Mouse (Mus musculus) MEL (cell line): ENCODE results near the gene Galnt17.

Source experiments
- BHLHE40 ChIP-seq: IDR thresholded peaks from 2 replicates; pipeline ENCODE4 v1.6.1; 2012; ENCODE audit warnings: low read depth, mild to moderate bottlenecking, inconsistent platforms, low read length, improper control_type of control experiment, borderline replicate concordance
- CHD2 ChIP-seq: IDR thresholded peaks from 2 replicates; pipeline ENCODE4 v1.6.1; 2011; ENCODE audit warnings: low read length, improper control_type of control experiment
- CTCF ChIP-seq, 3 experiments: IDR thresholded peaks in 2 of 3; conservative IDR thresholded peaks in 1 of 3; 2 replicates each; pipeline ENCODE4 v1.5.1; 2011 to 2012; ENCODE audit warnings: low read length in 3 of 3, low read depth in 2 of 3, mild to moderate bottlenecking in 2 of 3, improper control_type of control experiment in 1 of 3, inconsistent platforms in 1 of 3, mixed read lengths in 1 of 3, moderate library complexity in 1 of 3; ENCODE audit not compliant: control insufficient read depth in 1 of 3, insufficient read depth in 1 of 3, poor library complexity in 1 of 3, severe bottlenecking in 1 of 3
- E2F4 ChIP-seq: IDR thresholded peaks from 2 replicates; pipeline ENCODE4 v1.6.1; 2011; ENCODE audit warnings: low read depth, low read length, improper control_type of control experiment, borderline replicate concordance
- GATA1 ChIP-seq: IDR thresholded peaks from 2 replicates; pipeline ENCODE4 v1.6.1; 2011; ENCODE audit warnings: low read depth, low read length, improper control_type of control experiment
- JUND ChIP-seq: IDR thresholded peaks from 2 replicates; pipeline ENCODE4 v1.6.1; 2011; ENCODE audit warnings: low read depth, mild to moderate bottlenecking, improper control_type of control experiment, low read length
- POLR2AphosphoS2 ChIP-seq: IDR thresholded peaks from 2 replicates; pipeline ENCODE4 v1.6.1; 2011; ENCODE audit warnings: low read length, improper control_type of control experiment
- ZC3H11A ChIP-seq: IDR thresholded peaks from 2 replicates; pipeline ENCODE4 v1.6.1; 2012; ENCODE audit warnings: low read depth, mild to moderate bottlenecking, inconsistent platforms, low read length, improper control_type of control experiment

DNA sequence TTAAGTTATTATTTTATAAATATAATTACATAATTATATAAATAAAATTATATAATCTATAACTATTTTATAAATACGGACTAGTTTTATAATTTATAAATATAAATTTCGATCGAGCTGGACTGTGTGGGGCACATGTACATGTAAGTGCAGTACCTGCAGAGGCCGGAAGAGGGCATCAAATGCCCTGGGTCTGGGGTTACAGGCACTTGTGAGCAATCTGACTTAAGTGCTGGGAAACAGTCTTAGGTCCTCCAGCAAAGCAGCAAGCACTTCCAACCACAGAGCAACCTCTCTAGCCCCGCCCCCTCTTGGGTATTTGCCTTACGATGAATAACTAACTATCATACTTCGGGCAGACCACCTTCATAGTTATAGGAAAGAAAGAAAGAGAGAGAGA, 388.3 kb downstream of the Galnt17 start:
- TF ChIP-seq CTCF (IDR thresholded peaks at IDR 0.05 in 2 of 3, conservative IDR thresholded peaks at IDR 0.05 in 1 of 3; ENCODE audit: control insufficient read depth in 1 of 3, insufficient read depth in 1 of 3, low read depth in 2 of 3, low read length in 3 of 3, poor library complexity in 1 of 3, severe bottlenecking in 1 of 3) (no peak), JUND (no peak), CHD2 (no peak), BHLHE40 (no peak), E2F4 (no peak), GATA1 (no peak), ZC3H11A (no peak), POLR2AphosphoS2 (no peak)
